Mouse (Mus musculus) embryonic fibroblast, embryonic 13.5 days (primary cell): ENCODE measurements around the gene Ppp1r9a.

Experiments used
- CTCF ChIP-seq: IDR thresholded peaks from 2 replicates; pipeline ENCODE4 v1.5.1; 2011; ENCODE audit warnings: mild to moderate bottlenecking, control low read depth, low read length, moderate library complexity, borderline replicate concordance; ENCODE audit not compliant: insufficient read depth
- POLR2A ChIP-seq: IDR thresholded peaks from 2 replicates; pipeline ENCODE4 v1.6.1; 2011; ENCODE audit warnings: low read depth, mild to moderate bottlenecking, control low read depth, low read length, moderate library complexity

- no peak for TF ChIP-seq CTCF
- TF ChIP-seq POLR2A, result no peak
Measured at GRCm38 (mm10) chr6:5020510-5020909, 117.8 kb downstream of the Ppp1r9a start.
